Mouse (Mus musculus): ENCODE measurements at regions not wholly inside any gene's neighbourhood (a gene's known extent, or its start where the extent isn't known, plus 50 kb on each side); places are given as distances from the start of the nearest gene placed in this dataset.

DNA sequence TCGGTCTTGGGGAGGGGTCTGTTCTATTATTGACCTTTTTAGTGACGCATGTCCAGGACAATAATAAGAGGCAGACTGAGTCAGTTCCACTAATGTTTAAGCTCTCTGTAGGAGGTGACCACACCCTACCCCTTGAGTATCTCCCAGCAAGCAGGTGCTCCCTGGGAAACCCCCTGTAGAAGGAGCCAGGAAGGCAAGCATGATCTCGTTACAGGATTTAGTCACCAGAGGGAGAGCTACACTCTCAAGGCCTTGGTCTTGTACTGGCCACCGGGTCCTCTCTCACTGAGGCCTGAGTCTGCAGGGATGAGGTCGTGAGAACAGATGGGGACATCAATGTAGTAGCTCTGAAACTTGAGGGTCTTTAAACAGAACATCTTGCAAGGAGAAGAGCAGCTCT is 55.3 kb upstream of the Ccnd2 start:
- DNase-seq (ENCODE audit: low spot score): no peak

DNA sequence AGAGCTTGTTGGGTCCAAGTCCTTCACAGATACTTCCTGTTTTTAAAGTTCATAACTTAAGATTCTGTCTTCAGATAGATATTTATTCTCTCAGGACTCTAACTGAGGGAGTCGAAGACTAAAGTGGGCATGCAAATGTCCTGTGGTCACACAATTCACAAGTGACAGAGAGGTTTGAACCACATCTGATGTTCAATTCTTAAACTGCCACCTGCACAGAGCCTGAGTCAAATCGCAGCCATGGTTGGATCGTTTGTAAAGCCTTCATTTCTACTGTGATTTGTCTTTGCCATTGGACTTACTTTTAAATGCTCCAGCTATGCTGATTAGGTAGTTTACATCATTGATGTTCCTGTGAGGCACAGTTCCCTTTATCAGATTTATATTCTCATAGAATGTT is 61.4 kb upstream of the Ccnd2 start:
- DNase-seq (ENCODE audit: low spot score): no peak

- DNase-seq (ENCODE audit: low spot score): no peak
Measured at GRCm38 (mm10) chr6:127215915-127216314, 63.9 kb upstream of the Ccnd2 start.

GRCm38 (mm10) chr6:127218634-127219445 is 66.8 kb upstream of the Ccnd2 start:
- DNase-seq (ENCODE audit: low spot score): no peak

GRCm38 (mm10) chr6:127219446-127219802 is 67.4 kb upstream of the Ccnd2 start:
- DNase-seq (ENCODE audit: low spot score): no peak

DNA sequence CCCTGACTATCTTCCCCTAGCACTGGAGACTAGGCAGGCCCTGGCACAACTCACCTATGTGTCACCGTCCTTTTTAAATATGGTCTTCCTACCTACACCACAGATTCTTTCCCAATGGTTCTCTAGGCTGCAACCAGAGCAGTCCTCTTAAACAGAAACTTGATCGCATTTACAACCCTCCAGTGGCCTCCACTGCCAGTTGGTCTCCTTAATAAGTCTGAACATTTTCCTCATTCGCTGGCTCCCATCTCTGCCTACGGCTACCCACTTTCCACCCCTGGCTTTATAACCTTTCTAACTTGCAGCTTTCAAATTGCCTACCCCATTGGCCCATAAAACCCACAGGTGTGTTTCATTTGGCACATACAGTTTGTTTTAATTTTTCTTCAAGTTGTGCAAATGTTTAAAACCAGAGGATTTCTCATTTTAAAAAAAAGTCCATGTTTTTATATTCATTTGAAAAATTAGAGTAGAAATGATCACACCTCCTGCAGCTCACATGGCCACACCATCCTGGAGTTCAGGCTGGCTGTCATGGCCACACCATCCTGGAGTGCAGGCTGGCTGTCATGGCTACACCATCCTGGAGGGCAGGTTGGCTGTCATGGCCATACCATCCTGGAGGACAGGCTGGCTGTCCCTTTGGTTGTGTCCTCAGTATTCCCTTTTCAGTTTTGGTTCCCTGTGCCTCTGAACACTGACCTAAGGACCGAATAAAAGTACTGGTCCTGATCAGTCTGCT is 74.4 kb upstream of the Ccnd2 start:
- no peak for DNase-seq (ENCODE audit: low spot score)

DNA sequence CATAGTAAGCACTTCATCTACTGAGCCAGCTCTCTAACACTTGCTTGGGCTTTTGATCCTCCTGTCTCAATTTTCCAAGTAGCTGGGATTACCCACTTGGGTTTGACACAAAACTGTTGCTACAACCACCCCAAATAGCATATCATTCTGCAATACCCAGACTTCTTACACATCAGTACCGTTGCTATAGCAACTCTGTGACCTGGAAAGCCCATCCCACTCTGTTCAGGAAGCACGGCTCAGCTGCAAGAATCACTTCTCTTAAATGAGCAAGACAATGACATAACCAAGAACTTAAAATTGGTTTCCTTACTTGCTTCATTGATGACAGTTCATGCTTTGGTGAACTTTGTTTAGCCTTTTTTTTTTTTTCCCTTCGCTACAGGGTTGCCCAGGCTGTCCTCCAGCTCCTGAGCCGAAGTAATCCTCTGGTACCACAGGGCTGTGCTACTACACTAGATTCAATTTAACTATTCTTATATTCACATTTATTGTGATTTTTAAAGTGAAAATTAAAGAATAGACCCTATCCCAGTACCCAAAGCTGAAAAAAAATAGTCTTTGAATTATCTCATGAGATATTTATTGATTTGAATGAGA is 84.6 kb upstream of the Ccnd2 start:
- no peak for DNase-seq (ENCODE audit: low spot score)

- DNase-seq (ENCODE audit: low spot score): no peak
Measured at GRCm38 (mm10) chr6:127237168-127237567, 85.2 kb upstream of the Ccnd2 start.

DNA sequence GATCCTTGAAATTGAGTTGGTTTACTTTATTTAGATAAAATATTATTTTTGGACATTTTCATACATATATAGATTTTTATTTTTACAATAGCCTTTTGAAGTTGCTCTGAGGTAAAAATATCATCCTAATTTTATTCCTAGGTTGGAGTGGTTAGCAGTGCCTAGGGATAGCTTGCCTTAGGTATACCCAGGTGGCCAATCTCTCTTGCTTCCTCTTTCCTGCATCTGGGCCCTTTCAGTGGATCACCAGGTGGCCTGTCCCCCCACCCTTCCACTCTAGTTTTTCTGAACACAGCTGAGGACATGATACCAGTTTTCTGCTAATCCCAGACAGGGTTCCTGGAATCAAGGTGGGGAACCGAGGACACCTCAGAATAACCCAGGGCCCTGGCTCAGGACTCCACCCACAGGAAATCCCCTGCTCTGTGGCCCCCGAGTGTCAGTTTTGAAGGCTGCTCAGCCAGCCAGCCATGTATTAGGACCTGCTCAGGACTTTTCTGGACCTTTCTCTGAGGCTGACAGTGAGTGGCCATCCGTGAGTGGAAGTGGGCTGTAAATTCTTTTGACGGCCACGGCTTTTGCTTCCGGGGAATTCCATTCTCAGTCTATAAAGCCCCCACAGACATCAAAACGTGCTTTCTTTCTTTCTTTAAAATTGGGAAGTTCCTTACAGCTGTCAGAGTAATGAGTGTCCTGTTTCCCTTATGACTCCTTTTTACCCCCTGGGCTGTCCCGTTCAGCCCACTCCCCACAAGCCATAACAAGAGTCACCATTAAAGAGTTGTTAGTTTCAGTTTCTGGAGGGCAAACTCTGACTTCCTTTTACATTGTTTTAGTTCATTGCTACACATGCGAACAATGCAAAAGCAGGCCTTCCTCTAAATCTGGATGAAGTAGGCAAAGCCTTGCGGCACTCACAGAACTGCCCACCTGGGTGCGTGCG is 87.8 kb upstream of the Ccnd2 start:
- DNase-seq (ENCODE audit: low spot score): no peak

GRCm38 (mm10) chr6:127240472-127241375 is 88.7 kb upstream of the Ccnd2 start:
- no peak for DNase-seq (ENCODE audit: low spot score)

DNA sequence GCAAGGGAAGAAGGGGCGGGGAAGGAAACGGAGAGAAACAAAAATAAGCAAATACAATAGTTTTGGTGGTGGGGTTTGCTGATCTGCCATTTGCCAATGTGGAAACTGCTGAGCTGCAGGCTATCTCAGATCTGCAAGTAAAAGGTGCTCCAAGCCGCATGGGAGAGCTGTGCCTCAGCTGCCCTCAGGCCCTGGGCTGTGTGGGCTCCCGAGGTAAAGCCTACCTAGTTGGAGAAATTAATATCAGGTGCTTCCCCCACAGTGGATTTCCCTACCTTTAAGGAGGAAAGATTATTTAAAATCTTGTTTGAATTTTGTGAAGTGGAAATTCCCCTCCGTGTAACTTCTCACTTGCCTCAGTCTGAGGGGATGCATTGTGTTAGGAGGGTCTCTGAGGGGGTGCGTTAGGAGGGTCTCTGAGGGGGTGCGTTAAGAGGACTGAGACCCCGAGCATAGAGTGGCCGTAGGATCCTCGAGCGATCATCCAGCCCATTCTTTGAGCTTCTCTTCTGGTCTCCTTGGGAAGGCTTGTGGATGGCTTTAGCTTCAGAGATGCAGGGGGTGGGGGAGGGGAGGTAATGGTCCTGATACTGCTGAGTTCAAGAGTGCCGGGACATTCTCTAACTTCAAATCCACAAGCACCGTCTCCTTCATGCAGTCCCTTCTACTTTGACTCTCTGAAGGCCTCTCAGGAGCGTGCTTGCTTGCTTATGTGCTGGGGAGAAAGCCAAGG is 89.9 kb upstream of the Ccnd2 start:
- DNase-seq (ENCODE audit: low spot score): no peak

DNA sequence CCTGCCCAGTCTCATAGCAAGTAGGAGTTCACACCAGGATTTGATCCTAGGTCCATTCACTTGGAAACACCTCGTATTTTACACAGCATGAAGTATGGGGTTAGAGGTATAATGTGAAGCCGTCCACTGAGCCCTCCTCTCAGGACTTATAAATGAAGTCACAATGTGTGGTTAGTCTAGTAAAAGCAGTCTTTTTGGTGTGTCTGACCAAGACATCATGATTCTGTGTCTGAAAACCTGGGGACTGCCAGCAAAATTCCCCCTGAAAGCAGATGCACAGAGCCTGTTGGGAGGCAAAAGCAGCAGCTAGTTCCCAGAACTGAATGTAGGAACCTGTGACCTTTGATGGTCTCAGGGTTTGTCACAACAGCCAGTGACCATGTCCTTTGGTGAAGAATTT is 91.0 kb upstream of the Ccnd2 start:
- DNase-seq (ENCODE audit: low spot score): no peak

- no peak for DNase-seq (ENCODE audit: low spot score)
Measured at GRCm38 (mm10) chr6:127245814-127246440, 93.9 kb upstream of the Ccnd2 start.

DNA sequence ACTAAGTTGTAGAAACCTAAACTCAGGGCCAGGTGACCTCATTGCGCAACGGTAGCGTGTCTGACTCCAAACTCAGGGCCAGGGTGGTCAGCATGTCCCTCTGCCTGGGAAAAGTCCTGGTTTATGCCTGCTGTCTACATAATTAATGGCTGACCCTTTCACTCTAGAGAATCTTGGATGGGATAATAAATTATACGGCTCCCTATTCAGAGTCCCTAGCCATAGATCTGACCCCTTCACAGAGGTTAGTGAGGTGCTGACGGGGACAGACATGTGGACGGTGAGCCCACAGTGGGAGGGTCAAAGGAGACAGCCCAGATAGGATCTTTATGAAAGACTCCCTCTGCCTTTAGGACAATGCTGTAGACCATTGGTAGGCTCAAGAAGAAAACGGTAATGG is 94.7 kb upstream of the Ccnd2 start:
- DNase-seq (ENCODE audit: low spot score): no peak

GRCm38 (mm10) chr6:127247343-127247742 is 95.3 kb upstream of the Ccnd2 start:
- no peak for DNase-seq (ENCODE audit: low spot score)

- no peak for DNase-seq (ENCODE audit: low spot score)
Measured at GRCm38 (mm10) chr6:127250181-127250873, 98.3 kb upstream of the Ccnd2 start.

GRCm38 (mm10) chr6:127250874-127251670 is 99.1 kb upstream of the Ccnd2 start:
- no peak for DNase-seq (ENCODE audit: low spot score)

DNA sequence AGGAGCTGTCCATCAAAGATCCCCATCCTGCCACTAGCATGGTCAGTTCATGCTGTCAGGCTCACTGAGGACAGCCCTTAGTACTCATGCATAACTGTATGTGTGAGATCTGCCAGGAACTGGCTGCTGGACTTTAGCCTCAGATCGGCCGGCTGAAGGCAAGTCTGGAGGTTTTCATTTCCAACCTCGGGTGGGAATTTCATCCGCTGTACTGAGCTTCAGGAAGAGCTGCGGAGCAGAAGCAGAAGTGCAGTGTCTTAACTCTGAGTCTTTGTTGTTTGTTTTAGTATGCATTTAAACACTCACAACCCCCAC is 99.6 kb upstream of the Ccnd2 start:
- no peak for DNase-seq (ENCODE audit: low spot score)

All from urinary bladder, adult 2 months (tissue).